In the genomic region with DNA sequence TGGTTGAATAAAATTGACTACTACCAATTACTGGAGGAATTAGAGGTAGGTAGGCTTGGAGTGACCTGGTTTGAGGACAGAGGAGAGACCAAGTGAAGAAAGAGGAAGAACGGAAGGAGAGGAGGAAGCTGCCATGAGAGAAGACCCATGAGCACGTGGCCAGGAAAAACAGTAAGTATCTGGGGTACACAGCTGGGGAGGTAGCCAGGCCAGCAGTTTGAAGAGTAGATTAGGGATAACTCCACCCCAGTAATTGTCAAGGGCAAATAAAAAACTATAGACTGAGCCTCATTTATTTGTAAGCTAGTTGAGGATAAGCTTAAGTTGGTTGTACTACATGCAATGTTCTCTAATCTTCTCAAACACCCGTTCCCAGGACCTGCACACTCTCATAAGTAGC, we compare ENCODE assay signal across 29 mouse cellular contexts.
"Had no signal": no experiment of that assay in that cellular context is flagged by ENCODE, and none has a peak within 500 bp of the region (broad histone marks: within the 10 kb centered on the region; RNA-seq: fewer than 3 reads in every experiment).

No protein-coding gene starts in this region.

- H3K4me3 ChIP-seq: heart, embryonic 13.5 days; heart, embryonic 15.5 days; hindbrain, embryonic 10.5 days; hindbrain, embryonic 12.5 days; hindbrain, embryonic 13.5 days; hindbrain, embryonic 15.5 days; intestine, embryonic 15.5 days; kidney, embryonic 15.5 days; layer of hippocampus, adult 2 months; left cerebral cortex, adult 2 months had no signal

- H3K4me1 ChIP-seq: heart, embryonic 13.5 days; heart, embryonic 15.5 days; hindbrain, embryonic 10.5 days; hindbrain, embryonic 12.5 days; hindbrain, embryonic 13.5 days; hindbrain, embryonic 15.5 days; intestine, embryonic 15.5 days; kidney, embryonic 15.5 days had no signal

- H3K27ac ChIP-seq: heart, embryonic 13.5 days; heart, embryonic 15.5 days; hindbrain, embryonic 10.5 days; hindbrain, embryonic 12.5 days; hindbrain, embryonic 13.5 days; hindbrain, embryonic 14.5 days; hindbrain, embryonic 15.5 days; hindbrain, postnatal 0 days; intestine, embryonic 15.5 days; kidney, embryonic 15.5 days; kidney, postnatal 0 days; layer of hippocampus, adult 2 months; left cerebral cortex, adult 2 months had no signal

- H3K9ac ChIP-seq: heart, embryonic 13.5 days; heart, embryonic 15.5 days; hindbrain, embryonic 12.5 days; hindbrain, embryonic 13.5 days; hindbrain, embryonic 14.5 days; hindbrain, embryonic 15.5 days; intestine, embryonic 15.5 days; kidney, embryonic 15.5 days had no signal

- H3K36me3 ChIP-seq: heart, embryonic 13.5 days; heart, embryonic 15.5 days; hindbrain, embryonic 10.5 days; hindbrain, embryonic 12.5 days; hindbrain, embryonic 13.5 days; hindbrain, embryonic 15.5 days; intestine, embryonic 15.5 days; kidney, embryonic 15.5 days had no signal

- DNase-seq: heart, postnatal 10 days; heart, postnatal 14 days; heart, postnatal 36 days; heart, postnatal 4 days; kidney, adult 11 months; kidney, adult 18-20 months; kidney, adult 2 months; kidney, adult 8-10 months; kidney, adult 9 months; kidney, postnatal 10 days; kidney, postnatal 14 days; kidney, postnatal 25 days; kidney, postnatal 36 days; kidney, postnatal 4 days; layer of hippocampus, adult 9-11 months; layer of hippocampus, postnatal 36 days had no signal

- H3K9me3 ChIP-seq: heart, embryonic 13.5 days; heart, embryonic 15.5 days; hindbrain, embryonic 10.5 days; hindbrain, embryonic 12.5 days; hindbrain, embryonic 13.5 days; hindbrain, embryonic 15.5 days; intestine, embryonic 15.5 days; kidney, embryonic 15.5 days had no signal

- H3K27me3 ChIP-seq: heart, embryonic 13.5 days; heart, embryonic 15.5 days; hindbrain, embryonic 12.5 days; hindbrain, embryonic 13.5 days; hindbrain, embryonic 15.5 days; intestine, embryonic 15.5 days; kidney, embryonic 15.5 days had no signal
